Mouse (Mus musculus) heart, postnatal 0 days (tissue): ENCODE results near the gene Rasgrp2. TPM values are rescaled to one million over a fixed set of nuclear protein-coding genes. Genes with fewer than 3 reads are reported as not detected.

Source experiments
- ATAC-seq: fragments of 200-750 bp; cut with Nextera tagmentation; 2 replicates; pipeline ENCODE4 v1.8.0; 2017; ENCODE audit warnings: low read depth, moderate number of reproducible peaks, moderate library complexity; ENCODE audit not compliant: insufficient read depth
- DNase-seq: peaks from one replicate; pipeline ENCODE4 v3.0.0-alpha.2; 2016; ENCODE audit warnings: low spot score
- H3K27ac ChIP-seq: fragments of 300-500 bp; sonication (generic); 2 replicates; pipeline ENCODE4 v1.5.1; 2014; ENCODE audit warnings: low read depth, mild to moderate bottlenecking
- H3K27me3 ChIP-seq: fragments of 300-500 bp; sonication (generic); 2 replicates; pipeline ENCODE4 v1.6.1; 2014; ENCODE audit warnings: low read length, mixed read lengths; ENCODE audit not compliant: control insufficient read depth, insufficient read depth
- H3K36me3 ChIP-seq: fragments of 300-500 bp; sonication (generic); replicated peaks from 2 replicates; pipeline ENCODE4 v1.6.1; 2014; ENCODE audit warnings: low read length, mixed read lengths; ENCODE audit not compliant: control insufficient read depth, insufficient read depth
- H3K4me1 ChIP-seq: fragments of 300-500 bp; sonication (generic); 2 replicates; pipeline ENCODE4 v1.6.1; 2014; ENCODE audit warnings: antibody characterized with exemption; ENCODE audit not compliant: control insufficient read depth, insufficient read depth
- H3K4me2 ChIP-seq: fragments of 300-500 bp; sonication (generic); 2 replicates; pipeline ENCODE4 v1.6.1; 2014; ENCODE audit warnings: low read depth, mild to moderate bottlenecking, low read length, moderate library complexity
- H3K4me3 ChIP-seq: fragments of 300-500 bp; sonication (generic); 2 replicates; pipeline ENCODE4 v1.5.1; 2014; ENCODE audit warnings: low read depth, low read length
- H3K9ac ChIP-seq: fragments of 300-500 bp; sonication (generic); replicated peaks from 2 replicates; pipeline ENCODE4 v1.6.1; 2014; ENCODE audit warnings: low read depth, low read length, mixed read lengths
- H3K9me3 ChIP-seq: fragments of 300-500 bp; sonication (generic); replicated peaks from 2 replicates; pipeline ENCODE4 v1.6.1; 2016; ENCODE audit warnings: low read length; ENCODE audit not compliant: control insufficient read depth
- CTCF ChIP-seq: IDR thresholded peaks from 2 replicates; pipeline ENCODE4 v1.5.1; 2016; ENCODE audit warnings: antibody characterized with exemption, control low read depth, low read depth
- EP300 ChIP-seq: IDR thresholded peaks from 2 replicates; pipeline ENCODE4 v1.6.1; 2016; ENCODE audit warnings: antibody characterized with exemption, low read depth
- WGBS: fragments of 180-500 bp; shearing (Covaris S2); extraction: QIAGEN DNeasy Blood & Tissue Kit; methylation state at CpG from one replicate; pipeline ENCODE4 v1.1.7; 2014; 5-methylcytosine and 5-hydroxymethylcytosine counted together
- polyA plus RNA-seq: library from polyadenylated mRNA; unstranded; fragments of >200 nt; fragmentation: Nextera tagmentation; extraction: Ambion mirVana; gene quantifications from 2 replicates; pipeline ENCODE4 v1.2.1, GENCODE M21; 2015
- total RNA-seq: library from RNA; depleted of rRNA; stranded (reverse); fragments of >200 nt; gene quantifications from 2 replicates; pipeline ENCODE4 v1.2.3, GENCODE M21; 2014; ENCODE audit warnings: low replicate concordance

Rasgrp2 gene
- total and polyA plus RNA-seq, 2 experiments from 2014 or later = 55.5 to 55.6 TPM

GRCm38 (mm10) chr19:6388006-6388405 is 11.1 kb upstream of the Rasgrp2 start:
- WGBS = 65% methylated on average over 13 of the region's 13 CpGs
- Histone ChIP-seq H3K4me2 (no peak overlapping the region), H3K9me3 (no peaks in the 10 kb centered on the region), H3K9ac (no peak overlapping the region), H3K4me3 (no peak overlapping the region), H3K36me3 (peaks cover 59% of the 10 kb centered on the region), H3K27ac (no peak overlapping the region), H3K4me1 (peaks cover 17% of the 10 kb centered on the region), H3K27me3 (no peaks in the 10 kb centered on the region)
- TF ChIP-seq CTCF = peak; percentile 44
- no peak for TF ChIP-seq EP300
- no peak for ATAC-seq
- DNase-seq = no peak

DNA sequence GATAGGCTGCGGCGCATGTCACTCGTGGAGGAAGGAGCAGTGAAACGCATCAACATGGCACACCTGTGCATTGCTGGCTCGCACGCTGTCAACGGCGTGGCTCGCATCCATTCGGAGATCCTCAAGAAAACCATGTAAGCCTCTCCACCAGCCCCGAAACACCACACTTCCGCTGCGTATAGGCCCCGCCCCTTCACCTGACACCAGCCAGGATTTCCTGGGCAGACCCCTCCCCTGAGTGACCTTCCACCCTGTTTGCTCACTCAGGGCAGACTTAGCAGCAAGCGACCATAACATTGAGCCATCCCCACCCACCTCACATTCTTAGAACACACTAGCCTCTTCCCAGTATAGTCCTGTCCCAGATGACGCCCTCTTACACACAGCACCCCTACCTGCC is 9.3 kb upstream of the Rasgrp2 start:
- H3K27ac ChIP-seq = no peak overlapping the region
- H3K27me3 ChIP-seq = no peaks in the 10 kb centered on the region
- peaks cover 74% of the 10 kb centered on the region for H3K36me3 ChIP-seq
- no peak for DNase-seq
- H3K4me2 ChIP-seq = peak overlapping the region; percentile 8; the same call in 1 of the 2 replicates
- peaks cover 5% of the 10 kb centered on the region; the same call in 1 of the 2 replicates for H3K4me1 ChIP-seq
- no peaks in the 10 kb centered on the region for H3K9me3 ChIP-seq
- H3K9ac ChIP-seq = no peak overlapping the region
- no peak overlapping the region for H3K4me3 ChIP-seq
- ATAC-seq = no peak
- TF ChIP-seq CTCF (no peak), EP300 (no peak)
- WGBS = 47% methylated on average over 16 of the region's 16 CpGs

GRCm38 (mm10) chr19:6390251-6390650 is 8.9 kb upstream of the Rasgrp2 start:
- ATAC-seq (no peak), DNase-seq (no peak)
- 72% methylated on average over 6 of the region's 6 CpGs for WGBS
- no peak for TF ChIP-seq CTCF
- Histone ChIP-seq H3K27ac (no peak overlapping the region), H3K4me3 (no peak overlapping the region), H3K27me3 (no peaks in the 10 kb centered on the region), H3K9me3 (no peaks in the 10 kb centered on the region), H3K36me3 (peaks cover 74% of the 10 kb centered on the region), H3K4me1 (peaks cover 5% of the 10 kb centered on the region; the same call in 1 of the 2 replicates), H3K4me2 (no peak overlapping the region), H3K9ac (no peak overlapping the region)

DNA sequence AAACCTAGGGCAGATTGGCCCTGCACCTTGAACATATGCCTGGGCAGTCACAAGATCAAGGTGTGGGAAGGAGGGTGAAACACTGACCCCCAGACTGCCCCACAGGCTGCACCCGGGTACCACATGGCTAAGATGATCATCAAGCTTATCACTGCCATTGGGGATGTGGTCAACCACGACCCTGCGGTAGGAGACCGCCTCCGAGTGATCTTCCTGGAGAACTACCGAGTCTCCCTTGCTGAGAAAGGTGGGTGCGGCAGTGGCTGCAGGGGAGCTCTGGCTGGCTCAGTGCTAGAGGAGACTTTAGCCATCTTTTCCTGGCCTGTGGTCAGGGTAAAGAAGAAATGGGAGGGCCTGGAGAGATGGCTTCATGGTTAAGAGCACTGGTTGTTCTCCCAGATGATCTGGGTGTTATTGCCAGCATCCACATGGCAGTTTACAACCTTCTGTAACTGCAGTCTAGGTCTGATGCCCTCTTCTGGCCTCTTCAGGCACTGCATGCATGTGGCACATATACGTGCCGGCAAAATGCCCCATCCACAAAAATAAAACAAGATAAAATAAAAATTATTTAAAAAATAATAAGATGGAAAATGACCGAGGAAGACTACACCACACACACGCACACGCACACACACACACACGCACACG is 6.3 kb upstream of the Rasgrp2 start:
- H3K9me3 ChIP-seq = no peaks in the 10 kb centered on the region
- no peak for DNase-seq
- ATAC-seq = no peak
- H3K4me2 ChIP-seq = no peak overlapping the region
- TF ChIP-seq EP300 = no peak
- TF ChIP-seq CTCF = peak; percentile 40
- H3K9ac ChIP-seq = no peak overlapping the region
- WGBS = 92% methylated on average over 14 of the region's 14 CpGs
- H3K4me1 ChIP-seq = no peaks in the 10 kb centered on the region
- H3K4me3 ChIP-seq = no peak overlapping the region
- no peak overlapping the region for H3K27ac ChIP-seq
- no peaks in the 10 kb centered on the region for H3K27me3 ChIP-seq
- H3K36me3 ChIP-seq = peaks cover 69% of the 10 kb centered on the region

DNA sequence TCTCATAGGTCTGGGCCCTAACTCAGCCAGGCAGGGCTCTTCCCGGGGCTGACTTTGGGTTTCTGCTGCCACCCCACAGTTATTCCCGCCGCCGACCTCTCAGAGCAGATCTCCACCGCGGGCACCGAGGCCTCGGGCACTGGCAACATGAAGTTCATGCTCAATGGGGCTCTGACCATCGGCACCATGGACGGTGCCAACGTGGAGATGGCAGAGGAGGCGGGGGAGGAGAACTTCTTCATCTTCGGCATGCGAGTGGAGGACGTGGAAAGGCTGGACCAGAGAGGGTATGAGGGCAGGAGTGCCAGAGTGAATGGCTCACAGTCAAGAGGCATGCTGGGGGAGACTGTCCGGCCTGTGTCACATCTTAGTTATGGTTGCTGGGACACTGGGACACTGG is 5.5 kb upstream of the Rasgrp2 start:
- ATAC-seq = no peak
- peaks cover 6% of the 10 kb centered on the region; the same call in 1 of the 2 replicates for H3K4me1 ChIP-seq
- WGBS = 88% methylated on average over 16 of the region's 16 CpGs
- no peaks in the 10 kb centered on the region for H3K9me3 ChIP-seq
- no peaks in the 10 kb centered on the region for H3K27me3 ChIP-seq
- no peak overlapping the region for H3K27ac ChIP-seq
- H3K4me3 ChIP-seq = no peak overlapping the region
- no peak overlapping the region for H3K4me2 ChIP-seq
- H3K9ac ChIP-seq = no peak overlapping the region
- H3K36me3 ChIP-seq = peaks cover 65% of the 10 kb centered on the region
- DNase-seq = no peak
- TF ChIP-seq EP300 = no peak
- no peak for TF ChIP-seq CTCF

GRCm38 (mm10) chr19:6396237-6396636 is 2.9 kb upstream of the Rasgrp2 start:
- Histone ChIP-seq H3K9ac (no peak overlapping the region), H3K4me3 (no peak overlapping the region), H3K4me1 (peaks cover 21% of the 10 kb centered on the region), H3K27me3 (no peaks in the 10 kb centered on the region), H3K36me3 (peaks cover 40% of the 10 kb centered on the region), H3K9me3 (no peaks in the 10 kb centered on the region), H3K27ac (no peak overlapping the region), H3K4me2 (no peak overlapping the region)
- TF ChIP-seq EP300 (no peak), CTCF (no peak)
- DNase-seq (no peak), ATAC-seq (no peak)
- 87% methylated on average over 5 of the region's 5 CpGs for WGBS
